In genomic region chr1:118759141-118759932, GRCm38 (mm10) we compare ENCODE assay signal across 9 mouse cellular contexts.
DNase-seq lines count a peak whose midpoint lies in the region; ATAC-seq and TF ChIP-seq lines count a peak whose summit lies in the region.
"Had no signal": no experiment of that assay in that cellular context is flagged by ENCODE, and none has a peak within 500 bp of the region (broad histone marks: within the 10 kb centered on the region; RNA-seq: fewer than 3 reads in every experiment).

No protein-coding gene starts in this region.

- H3K4me1 ChIP-seq in G1E (ENCODE audit: insufficient read depth, low read depth, low read length), result no peaks in the 10 kb centered on the region
- no peaks in the 10 kb centered on the region for H3K4me1 ChIP-seq in forebrain, embryonic 14.5 days (ENCODE audit: control insufficient read depth, insufficient read depth, low read length)
- H3K4me1 ChIP-seq in hindbrain, embryonic 11.5 days (replicated peaks; ENCODE audit: control insufficient read depth, insufficient read depth, low read length), result no peaks in the 10 kb centered on the region

- peaks cover 47% of the 10 kb centered on the region for H3K9me3 ChIP-seq in G1E (replicated peaks)
- H3K9me3 ChIP-seq in forebrain, embryonic 14.5 days (replicated peaks; ENCODE audit: control insufficient read depth, low read length), result no peaks in the 10 kb centered on the region
- no peaks in the 10 kb centered on the region for H3K9me3 ChIP-seq in hindbrain, embryonic 11.5 days (ENCODE audit: control insufficient read depth, low read length)
- H3K9me3 ChIP-seq: heart, embryonic 13.5 days had no signal

- H3K27me3 ChIP-seq in G1E (ENCODE audit: insufficient read depth, low read length), result no peaks in the 10 kb centered on the region
- no peaks in the 10 kb centered on the region for H3K27me3 ChIP-seq in forebrain, embryonic 14.5 days (replicated peaks; ENCODE audit: control insufficient read depth, insufficient read depth, low read length)
- H3K27me3 ChIP-seq in hindbrain, embryonic 11.5 days (ENCODE audit: control insufficient read depth, insufficient read depth, low read length), result no peaks in the 10 kb centered on the region
- H3K27me3 ChIP-seq: heart, embryonic 13.5 days had no signal

- no peak for DNase-seq in G1E (ENCODE audit: low spot score)
- peak; percentile 50 for DNase-seq in c-Kit-positive CD71-positive TER-119-positive erythroid progenitor cells, embryonic 14.5 days (ENCODE audit: low spot score)
- peak; percentile 94 for DNase-seq in forebrain, embryonic 14.5 days (ENCODE audit: low spot score)
- peak; percentile 88 for DNase-seq in hindbrain, embryonic 11.5 days (ENCODE audit: low spot score)
- DNase-seq in layer of hippocampus, adult 9-10 months (ENCODE audit: low spot score), result peak; percentile 79
- peak; percentile 84 for DNase-seq in lung, postnatal 10 days
- DNase-seq in right cerebral cortex, adult 18-20 months, result peak; percentile 86
- DNase-seq in urinary bladder, postnatal 36 days (ENCODE audit: low spot score in 2 of 2), result peak; percentile 73

- peak; percentile 42; the same call in 1 of the 2 replicates for ATAC-seq in G1E (ENCODE audit: extremely low read depth, insufficient number of reproducible peaks, low FRiP score, poor library complexity, severe bottlenecking)
- ATAC-seq in forebrain, embryonic 14.5 days, result peak; percentile 84
- ATAC-seq in hindbrain, embryonic 11.5 days (ENCODE audit: low FRiP score), result peak; percentile 73

- no peak overlapping the region for H3K4me3 ChIP-seq in G1E (ENCODE audit: low read depth, low read length)
- H3K4me3 ChIP-seq in forebrain, embryonic 14.5 days (ENCODE audit: low read depth, low read length), result no peak overlapping the region
- no peak overlapping the region for H3K4me3 ChIP-seq in hindbrain, embryonic 11.5 days (ENCODE audit: low read depth, low read length)
- H3K4me3 ChIP-seq: heart, embryonic 13.5 days had no signal

- H3K36me3 ChIP-seq in G1E (replicated peaks), result no peaks in the 10 kb centered on the region
- H3K36me3 ChIP-seq in forebrain, embryonic 14.5 days (ENCODE audit: control insufficient read depth, insufficient read depth, low read length), result no peaks in the 10 kb centered on the region
- H3K36me3 ChIP-seq in hindbrain, embryonic 11.5 days (ENCODE audit: control insufficient read depth, insufficient read depth, low read length), result no peaks in the 10 kb centered on the region
- H3K36me3 ChIP-seq: heart, embryonic 13.5 days had no signal

- no peak for TF ChIP-seq CTCF in G1E (IDR thresholded peaks at IDR 0.05; ENCODE audit: low read depth, low read length)

- 39% methylated on average over 7 of the region's 7 CpGs for WGBS in forebrain, embryonic 14.5 days
- 33% methylated on average over 7 of the region's 7 CpGs for WGBS in hindbrain, embryonic 11.5 days

- H3K27ac ChIP-seq in forebrain, embryonic 14.5 days (ENCODE audit: low read depth, low read length), result no peak overlapping the region
- no peak overlapping the region for H3K27ac ChIP-seq in hindbrain, embryonic 11.5 days (ENCODE audit: low read depth, low read length)
- H3K27ac ChIP-seq: heart, embryonic 13.5 days had no signal

- H3K4me2 ChIP-seq in forebrain, embryonic 14.5 days (ENCODE audit: low read length), result no peak overlapping the region
- H3K4me2 ChIP-seq in hindbrain, embryonic 11.5 days (replicated peaks; ENCODE audit: low read depth, low read length), result no peak overlapping the region
- H3K4me2 ChIP-seq: heart, embryonic 13.5 days had no signal

- no peak overlapping the region for H3K9ac ChIP-seq in forebrain, embryonic 14.5 days (ENCODE audit: low read length)
- H3K9ac ChIP-seq in hindbrain, embryonic 11.5 days (ENCODE audit: low read depth, low read length), result no peak overlapping the region
- H3K9ac ChIP-seq: heart, embryonic 13.5 days had no signal
